Mouse (Mus musculus) midbrain, embryonic 13.5 days (tissue): ENCODE results near the gene Itih1. TPM values are rescaled to one million over a fixed set of nuclear protein-coding genes. Genes with fewer than 3 reads are reported as not detected.

Experiments
- ATAC-seq: fragments of 200-750 bp; cut with Nextera tagmentation; 2 replicates; pipeline ENCODE4 v1.8.0; 2017; ENCODE audit warnings: mild to moderate bottlenecking, moderate TSS enrichment, moderate library complexity
- H3K27ac ChIP-seq: fragments of 300-500 bp; sonication (generic); 2 replicates; pipeline ENCODE4 v1.5.1; 2015; ENCODE audit warnings: inconsistent platforms, mild to moderate bottlenecking, moderate library complexity
- H3K27me3 ChIP-seq: fragments of 300-500 bp; sonication (generic); 2 replicates; pipeline ENCODE4 v1.6.1; 2015; ENCODE audit warnings: mild to moderate bottlenecking, inconsistent platforms
- H3K36me3 ChIP-seq: fragments of 300-500 bp; sonication (generic); 2 replicates; pipeline ENCODE4 v1.6.1; 2015; ENCODE audit warnings: mild to moderate bottlenecking, inconsistent platforms
- H3K4me1 ChIP-seq: fragments of 300-500 bp; sonication (generic); replicated peaks from 2 replicates; pipeline ENCODE4 v1.6.1; 2015; ENCODE audit warnings: inconsistent platforms
- H3K4me2 ChIP-seq: fragments of 300-500 bp; sonication (generic); replicated peaks from 2 replicates; pipeline ENCODE4 v1.6.1; 2015; ENCODE audit warnings: moderate library complexity, mild to moderate bottlenecking, inconsistent platforms
- H3K4me3 ChIP-seq: fragments of 300-500 bp; sonication (generic); replicated peaks from 2 replicates; pipeline ENCODE4 v1.5.1; 2015; ENCODE audit warnings: mild to moderate bottlenecking, inconsistent platforms
- H3K9ac ChIP-seq: fragments of 300-500 bp; sonication (generic); replicated peaks from 2 replicates; pipeline ENCODE4 v1.6.1; 2015; ENCODE audit warnings: mild to moderate bottlenecking, inconsistent platforms
- H3K9me3 ChIP-seq: fragments of 300-500 bp; sonication (generic); 2 replicates; pipeline ENCODE4 v1.6.1; 2016; ENCODE audit warnings: mild to moderate bottlenecking, inconsistent platforms
- WGBS: fragments of 180-500 bp; shearing (Covaris S2); methylation state at CpG from one replicate; pipeline ENCODE4 v1.1.7; 2015; 5-methylcytosine and 5-hydroxymethylcytosine counted together
- polyA plus RNA-seq: library from polyadenylated mRNA; unstranded; fragments of >200 nt; fragmentation: Nextera tagmentation; extraction: Ambion mirVana; gene quantifications from 2 replicates; pipeline ENCODE4 v1.2.1, GENCODE M21; 2015

Gene Itih1
- polyA plus RNA-seq, 1 experiment from 2014 or later = not detected

- Histone ChIP-seq H3K4me3 (no peak overlapping the region), H3K9ac (no peak overlapping the region), H3K27me3 (no peaks in the 10 kb centered on the region), H3K9me3 (no peaks in the 10 kb centered on the region), H3K27ac (no peak overlapping the region), H3K36me3 (no peaks in the 10 kb centered on the region), H3K4me1 (peaks cover 11% of the 10 kb centered on the region; the same call in 1 of the 2 replicates), H3K4me2 (no peak overlapping the region)
- WGBS = 89% methylated on average over 5 of the region's 5 CpGs
- no peak for ATAC-seq
Observed at GRCm38 (mm10) chr14:30902628-30903027, 40.5 kb downstream of the Itih1 start.

- H3K4me3 ChIP-seq = no peak overlapping the region
- no peaks in the 10 kb centered on the region for H3K27me3 ChIP-seq
- 16% methylated on average over 3 of the region's 3 CpGs for whole genome bisulfite sequencing
- peak; percentile 30; the same call in 1 of the 2 replicates for ATAC-seq
- H3K9me3 ChIP-seq = no peaks in the 10 kb centered on the region
- H3K4me1 ChIP-seq = peaks cover 11% of the 10 kb centered on the region; the same call in 1 of the 2 replicates
- no peak overlapping the region for H3K27ac ChIP-seq
- no peak overlapping the region for H3K9ac ChIP-seq
- H3K4me2 ChIP-seq = no peak overlapping the region
- no peaks in the 10 kb centered on the region for H3K36me3 ChIP-seq
Observed at GRCm38 (mm10) chr14:30899972-30900371, 43.1 kb downstream of the Itih1 start.

DNA sequence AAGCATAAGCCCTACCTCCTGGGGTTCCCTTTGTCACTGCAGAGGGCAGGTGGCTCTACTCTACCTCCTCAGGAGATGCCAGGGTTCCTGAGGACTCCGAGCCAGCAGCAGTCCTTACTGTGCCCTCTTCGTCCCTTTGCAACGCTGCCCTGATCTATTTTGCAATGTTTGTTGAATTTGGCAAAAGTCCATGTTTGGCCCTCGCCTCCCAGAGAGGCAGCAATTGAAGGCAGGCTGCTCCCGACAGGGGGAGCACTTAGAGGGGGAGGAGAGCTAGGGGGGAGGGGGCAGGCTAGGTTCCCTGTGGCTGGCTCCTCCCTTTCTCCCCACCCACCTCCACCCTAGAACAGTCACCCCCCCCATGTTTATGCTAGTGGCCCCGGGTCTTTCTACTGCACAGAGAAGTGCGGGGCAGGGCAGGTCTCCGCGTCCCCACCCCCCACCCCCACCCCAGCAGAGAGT, 54.8 kb downstream of the Itih1 start:
- Histone ChIP-seq H3K36me3 (no peaks in the 10 kb centered on the region), H3K4me1 (no peaks in the 10 kb centered on the region), H3K4me2 (no peak overlapping the region; the same call in 1 of the 2 replicates), H3K27ac (no peak overlapping the region), H3K4me3 (no peak overlapping the region), H3K27me3 (no peaks in the 10 kb centered on the region), H3K9ac (no peak overlapping the region), H3K9me3 (no peaks in the 10 kb centered on the region)
- ATAC-seq = no peak
- 19% methylated on average over 9 of the region's 9 CpGs for WGBS

- H3K4me2 ChIP-seq = no peak within 1 kb of the TSS
- 91% methylated on average over 3 of the region's 3 CpGs for WGBS
- no peaks in the 10 kb centered on the region for H3K27me3 ChIP-seq
- H3K4me1 ChIP-seq = no peaks in the 10 kb centered on the region
- H3K9me3 ChIP-seq = no peaks in the 10 kb centered on the region
- no peak for ATAC-seq
- no peak within 1 kb of the TSS for H3K4me3 ChIP-seq
- H3K36me3 ChIP-seq = no peaks in the 10 kb centered on the region
- no peak within 1 kb of the TSS for H3K9ac ChIP-seq
- no peak within 1 kb of the TSS for H3K27ac ChIP-seq
Observed at GRCm38 (mm10) chr14:30886204-30886603, 56.9 kb downstream of the Itih1 start, which contains the start of gene Itih4. Gene Itih4 (plus strand): TSS chr14:30886476.

DNA sequence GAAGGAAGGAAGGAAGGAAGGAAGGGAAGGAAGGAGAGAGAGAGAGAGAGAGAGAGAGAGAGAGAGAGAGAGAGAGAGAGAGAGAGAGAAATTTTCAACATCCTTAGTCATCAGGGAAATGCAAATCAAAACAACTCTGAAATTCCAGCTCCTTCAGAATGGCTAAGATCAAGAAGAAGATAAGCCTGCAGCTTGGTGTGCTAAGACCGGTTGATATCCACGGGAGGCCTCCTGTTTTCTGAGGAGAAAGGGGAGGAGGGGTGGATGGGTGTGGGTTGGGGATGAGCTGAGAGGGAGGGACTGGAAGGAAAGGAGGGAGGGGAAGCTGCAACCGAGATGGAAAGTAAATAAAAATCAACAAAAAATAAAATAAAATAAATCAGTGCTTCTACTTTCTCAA, 57.8 kb downstream of the Itih1 start:
- Histone ChIP-seq H3K27ac (no peak overlapping the region), H3K4me2 (no peak overlapping the region), H3K36me3 (no peaks in the 10 kb centered on the region), H3K4me3 (no peak overlapping the region), H3K27me3 (no peaks in the 10 kb centered on the region), H3K9me3 (no peaks in the 10 kb centered on the region), H3K9ac (no peak overlapping the region), H3K4me1 (no peaks in the 10 kb centered on the region)
- 15% methylated on average over 3 of the region's 3 CpGs for WGBS
- no peak for ATAC-seq

DNA sequence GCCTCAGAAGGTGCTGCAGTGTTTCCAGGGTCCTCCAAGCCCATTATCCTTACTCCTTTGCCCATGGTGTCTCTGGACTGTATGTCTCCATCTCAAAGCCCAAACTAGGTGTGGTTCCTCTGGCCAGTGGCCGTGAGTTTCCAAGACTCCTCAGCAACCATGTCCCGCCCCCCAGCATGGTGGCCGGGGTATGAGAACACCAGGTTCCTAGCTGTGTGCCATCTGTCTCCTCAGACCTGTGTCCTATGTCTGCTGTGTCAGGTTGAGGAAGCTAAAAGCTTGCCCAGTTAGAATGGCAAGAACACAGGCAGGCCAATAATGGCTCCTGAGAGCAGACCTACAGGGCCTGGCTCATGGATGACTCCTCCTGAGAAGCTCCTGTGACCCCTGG, 61.4 kb downstream of the Itih1 start:
- ATAC-seq = no peak
- Histone ChIP-seq H3K9ac (no peak overlapping the region), H3K9me3 (no peaks in the 10 kb centered on the region), H3K4me2 (no peak overlapping the region), H3K4me1 (no peaks in the 10 kb centered on the region; the same call in 1 of the 2 replicates), H3K27ac (no peak overlapping the region), H3K36me3 (no peaks in the 10 kb centered on the region; the same call in 1 of the 2 replicates), H3K4me3 (no peak overlapping the region), H3K27me3 (no peaks in the 10 kb centered on the region)
- whole genome bisulfite sequencing = 96% methylated on average over 3 of the region's 3 CpGs

- Histone ChIP-seq H3K9ac (no peak overlapping the region), H3K27ac (no peak overlapping the region), H3K27me3 (no peaks in the 10 kb centered on the region), H3K4me3 (no peak overlapping the region), H3K9me3 (no peaks in the 10 kb centered on the region), H3K36me3 (peaks cover 6% of the 10 kb centered on the region; the same call in 1 of the 2 replicates), H3K4me1 (no peaks in the 10 kb centered on the region; the same call in 1 of the 2 replicates), H3K4me2 (no peak overlapping the region)
- no peak for ATAC-seq
- 89% methylated on average over 17 of the region's 17 CpGs for WGBS
Observed at GRCm38 (mm10) chr14:30880811-30881717, 62.0 kb downstream of the Itih1 start.

- H3K27me3 ChIP-seq = no peaks in the 10 kb centered on the region
- 77% methylated on average over 8 of the region's 8 CpGs for WGBS
- H3K4me2 ChIP-seq = no peak overlapping the region
- no peak overlapping the region for H3K27ac ChIP-seq
- peaks cover 11% of the 10 kb centered on the region; the same call in 1 of the 2 replicates for H3K36me3 ChIP-seq
- H3K4me3 ChIP-seq = no peak overlapping the region
- no peak for ATAC-seq
- H3K4me1 ChIP-seq = no peaks in the 10 kb centered on the region; the same call in 1 of the 2 replicates
- no peaks in the 10 kb centered on the region for H3K9me3 ChIP-seq
- no peak overlapping the region for H3K9ac ChIP-seq
Observed at GRCm38 (mm10) chr14:30880251-30880650, 62.8 kb downstream of the Itih1 start.

DNA sequence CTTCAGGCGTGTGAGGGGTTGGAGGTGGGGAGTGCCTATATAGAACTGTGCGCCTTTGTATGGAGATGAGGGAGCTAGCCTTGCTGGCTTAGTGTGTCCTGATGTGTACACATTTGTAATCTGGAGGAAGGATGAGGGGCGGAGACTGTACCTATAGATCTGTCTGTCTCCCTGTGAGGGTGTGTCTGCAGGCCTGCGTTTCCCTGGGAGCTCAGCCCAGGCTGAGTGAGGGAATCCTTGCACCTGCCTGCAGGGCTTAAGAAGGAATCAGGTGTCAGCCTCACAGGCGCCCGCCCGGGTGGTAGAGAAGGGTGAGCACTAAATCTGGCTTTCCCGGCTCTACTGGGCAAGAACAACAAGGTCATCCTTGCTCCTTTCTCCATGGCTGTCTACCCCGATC, 63.3 kb downstream of the Itih1 start:
- H3K36me3 ChIP-seq = peaks cover 11% of the 10 kb centered on the region; the same call in 1 of the 2 replicates
- H3K4me1 ChIP-seq = no peaks in the 10 kb centered on the region; the same call in 1 of the 2 replicates
- no peaks in the 10 kb centered on the region for H3K9me3 ChIP-seq
- H3K4me2 ChIP-seq = no peak overlapping the region
- no peaks in the 10 kb centered on the region for H3K27me3 ChIP-seq
- H3K27ac ChIP-seq = no peak overlapping the region
- no peak overlapping the region for H3K4me3 ChIP-seq
- no peak overlapping the region for H3K9ac ChIP-seq
- 0 out of 2 replicates have a peak, but pooled peaks have one; percentile 24 for ATAC-seq
- 63% methylated on average over 9 of the region's 9 CpGs for WGBS

Other genes starting within 250 kb of the Itih1 start
- 21.2 and 21.5 TPM in 2 replicates for gene Sfmbt1, start 228.4 kb downstream of the Itih1 start, polyA plus RNA-seq
- 18.2 and 18.9 TPM in 2 replicates for gene Tmem110, start 117.7 kb downstream of the Itih1 start, polyA plus RNA-seq
- gene Mustn1, start 64.1 kb downstream of the Itih1 start, polyA plus RNA-seq = 0.67 and 0.70 TPM in 2 replicates
- not detected in 2 replicates for gene Itih4, start 56.8 kb downstream of the Itih1 start, polyA plus RNA-seq
- gene Itih3, start 19.5 kb downstream of the Itih1 start, polyA plus RNA-seq = 0.21 and 0.42 TPM in 2 replicates
- 20.0 and 20.3 TPM in 2 replicates for gene Nek4, start 8.1 kb upstream of the Itih1 start, polyA plus RNA-seq
- 58.5 and 60.1 TPM in 2 replicates for gene Glt8d1, start 58.1 kb upstream of the Itih1 start, polyA plus RNA-seq
- 293 and 296 TPM in 2 replicates for gene Spcs1, start 58.4 kb upstream of the Itih1 start, polyA plus RNA-seq
- gene Pbrm1, start 75.8 kb upstream of the Itih1 start, polyA plus RNA-seq = 175 and 181 TPM in 2 replicates
- gene Gnl3, start 75.9 kb upstream of the Itih1 start, polyA plus RNA-seq = 54.6 and 57.1 TPM in 2 replicates
- 75.8 and 78.8 TPM in 2 replicates for gene Smim4, start 185.7 kb upstream of the Itih1 start, polyA plus RNA-seq
- 280 and 317 TPM in 2 replicates for gene Nt5dc2, start 187.8 kb upstream of the Itih1 start, polyA plus RNA-seq
- gene Stab1, start 225.4 kb upstream of the Itih1 start, polyA plus RNA-seq = 19.8 and 23.2 TPM in 2 replicates